Mouse (Mus musculus) adrenal gland, adult (tissue): ENCODE measurements around the gene Srbd1.
A peak's percentile ranks its signal among the peaks of the same experiment; 100 is the strongest.

Experiments used
- DNase-seq, 2 experiments: peaks; one replicate each; pipeline ENCODE4 v3.0.0; 2022 to 2023; ENCODE audit warnings: low spot score in 1 of 2; ENCODE audit not compliant: inconsistent age in 2 of 2

The Srbd1 gene

GRCm38 (mm10) chr17:86145079-86145951 lies at the start of gene Srbd1:
Gene Srbd1 (minus strand): TSS chr17:86145175.
- peak; percentile 91 to 98 for DNase-seq

GRCm38 (mm10) chr17:86193979-86194378 lies 49.0 kb upstream of the Srbd1 start:
- DNase-seq, result no peak

- no peak for DNase-seq
Measured at GRCm38 (mm10) chr17:86187777-86188176, 42.8 kb upstream of the Srbd1 start.

GRCm38 (mm10) chr17:86185584-86185983 lies 40.6 kb upstream of the Srbd1 start:
- peak in 1 of 2 experiments; percentile 10 for DNase-seq

- DNase-seq, result no peak
Measured at GRCm38 (mm10) chr17:86184552-86185209, 39.7 kb upstream of the Srbd1 start.

GRCm38 (mm10) chr17:86183788-86184187 lies 38.8 kb upstream of the Srbd1 start:
- DNase-seq, result no peak

- DNase-seq, result no peak
Measured at GRCm38 (mm10) chr17:86176722-86177121, 31.7 kb upstream of the Srbd1 start.

GRCm38 (mm10) chr17:86175516-86175915 lies 30.5 kb upstream of the Srbd1 start:
- DNase-seq, result no peak

- peak; percentile 42 to 82 for DNase-seq
Measured at GRCm38 (mm10) chr17:86170164-86170958, 25.4 kb upstream of the Srbd1 start.

- DNase-seq, result peak in 1 of 2 experiments; percentile 55
Measured at GRCm38 (mm10) chr17:86169092-86169491, 24.1 kb upstream of the Srbd1 start.

- peak; percentile 53 to 84 for DNase-seq
Measured at GRCm38 (mm10) chr17:86168231-86168981, 23.4 kb upstream of the Srbd1 start.

GRCm38 (mm10) chr17:86167320-86168230 lies 22.6 kb upstream of the Srbd1 start, which contains the start of gene Prkce:
Gene Prkce (plus strand): TSS chr17:86167785.
- peak; percentile 87 to 96 for DNase-seq

- DNase-seq, result peak; percentile 88 to 96
Measured at GRCm38 (mm10) chr17:86166567-86167319, 21.8 kb upstream of the Srbd1 start.

- no peak for DNase-seq
Measured at GRCm38 (mm10) chr17:86166051-86166566, 21.1 kb upstream of the Srbd1 start.

GRCm38 (mm10) chr17:86164416-86164815 lies 19.4 kb upstream of the Srbd1 start:
- DNase-seq, result no peak

- DNase-seq, result no peak
Measured at GRCm38 (mm10) chr17:86162672-86163071, 17.7 kb upstream of the Srbd1 start.

- peak in 1 of 2 experiments; percentile 54 for DNase-seq
Measured at GRCm38 (mm10) chr17:86156999-86157398, 12.0 kb upstream of the Srbd1 start.

GRCm38 (mm10) chr17:86150867-86151348 lies 5.9 kb upstream of the Srbd1 start:
- peak; percentile 76 to 89 for DNase-seq
